Comparison of ENCODE assay signal across 29 mouse cellular contexts in genomic region chr1:160910812-160911211, GRCm38 (mm10).
"Had no signal": no experiment of that assay in that cellular context is flagged by ENCODE, and none has a peak within 500 bp of the region (broad histone marks: within the 10 kb centered on the region; RNA-seq: fewer than 3 reads in every experiment).

No protein-coding gene starts in this region.

- H3K27ac ChIP-seq: heart, embryonic 13.5 days; heart, embryonic 15.5 days; hindbrain, embryonic 10.5 days; hindbrain, embryonic 12.5 days; hindbrain, embryonic 13.5 days; hindbrain, embryonic 14.5 days; hindbrain, embryonic 15.5 days; hindbrain, postnatal 0 days; intestine, embryonic 15.5 days; kidney, embryonic 15.5 days; kidney, postnatal 0 days; layer of hippocampus, adult 2 months; left cerebral cortex, adult 2 months had no signal

- H3K4me3 ChIP-seq: heart, embryonic 13.5 days; heart, embryonic 15.5 days; hindbrain, embryonic 10.5 days; hindbrain, embryonic 12.5 days; hindbrain, embryonic 13.5 days; hindbrain, embryonic 15.5 days; intestine, embryonic 15.5 days; kidney, embryonic 15.5 days; layer of hippocampus, adult 2 months; left cerebral cortex, adult 2 months had no signal

- DNase-seq: heart, postnatal 10 days; heart, postnatal 14 days; heart, postnatal 36 days; heart, postnatal 4 days; kidney, adult 11 months; kidney, adult 18-20 months; kidney, adult 2 months; kidney, adult 8-10 months; kidney, adult 9 months; kidney, postnatal 10 days; kidney, postnatal 14 days; kidney, postnatal 25 days; kidney, postnatal 36 days; kidney, postnatal 4 days; layer of hippocampus, adult 9-11 months; layer of hippocampus, postnatal 36 days had no signal
